Mouse (Mus musculus): ENCODE data around the gene Gp2.

The Gp2 gene

GRCm38 (mm10) chr7:119459185-119459584 lies at the start of gene Gp2:
Gp2 (minus strand) TSS chr7:119459285.
- no peak for DNase-seq (ENCODE audit: low read depth, low spot score)

- no peak for DNase-seq (ENCODE audit: low read depth, low spot score)
These were observed 31.1 kb upstream of the Gp2 start for GRCm38 (mm10) chr7:119490041-119490780.

DNA sequence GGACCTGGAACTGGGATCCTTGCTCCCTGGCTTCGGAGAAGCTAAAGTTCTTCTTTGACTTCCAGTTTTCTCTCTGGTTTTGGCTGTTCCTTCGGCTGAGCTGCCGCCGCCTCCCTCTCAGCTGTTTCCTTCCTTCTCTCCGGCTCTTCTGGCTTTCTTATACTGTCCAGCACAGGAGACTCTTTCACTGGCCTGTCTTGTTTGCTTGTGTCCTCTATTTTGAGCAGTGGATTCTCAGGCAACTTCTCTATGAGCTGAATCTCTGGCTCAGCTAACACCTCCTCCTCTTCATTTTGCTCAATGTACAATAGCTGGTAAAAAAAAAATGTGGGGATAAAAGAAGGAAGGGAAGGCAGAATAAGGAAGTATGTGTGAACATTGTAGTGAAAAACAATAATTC lies 27.6 kb upstream of the Gp2 start:
- no peak for DNase-seq (ENCODE audit: low read depth, low spot score)

GRCm38 (mm10) chr7:119484154-119484553 lies 25.1 kb upstream of the Gp2 start:
- DNase-seq (ENCODE audit: low read depth, low spot score) = no peak

- no peak for DNase-seq (ENCODE audit: low read depth, low spot score)
These were observed 20.2 kb upstream of the Gp2 start, which contains the start of gene Umod for GRCm38 (mm10) chr7:119479256-119479655. Umod (minus strand) TSS chr7:119479282.

GRCm38 (mm10) chr7:119476500-119477389 lies 17.7 kb upstream of the Gp2 start:
- no peak for DNase-seq (ENCODE audit: low read depth, low spot score)

- no peak for DNase-seq (ENCODE audit: low read depth, low spot score)
These were observed 4.9 kb downstream of the Gp2 start for GRCm38 (mm10) chr7:119454192-119454591.

DNA sequence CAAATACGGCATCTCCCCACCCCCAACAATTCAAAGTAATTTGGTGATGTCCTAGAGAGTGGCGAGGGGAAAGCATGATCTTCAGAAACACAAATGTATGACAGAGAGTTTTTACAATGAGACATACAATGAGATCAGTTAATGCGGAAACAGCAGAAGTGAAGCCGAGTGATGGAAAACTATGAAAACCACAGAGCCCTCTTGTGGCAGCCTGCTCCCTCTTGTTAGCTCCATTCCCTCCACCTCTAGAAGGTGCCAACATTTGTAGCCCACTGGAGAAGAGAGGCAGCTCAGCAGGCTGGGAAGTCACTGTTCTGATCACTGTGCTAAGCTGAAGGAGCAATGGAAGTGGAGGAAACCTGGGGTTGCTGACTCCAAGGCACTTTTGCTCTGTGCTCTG lies 15.2 kb downstream of the Gp2 start:
- DNase-seq (ENCODE audit: low read depth, low spot score) = no peak

DNA sequence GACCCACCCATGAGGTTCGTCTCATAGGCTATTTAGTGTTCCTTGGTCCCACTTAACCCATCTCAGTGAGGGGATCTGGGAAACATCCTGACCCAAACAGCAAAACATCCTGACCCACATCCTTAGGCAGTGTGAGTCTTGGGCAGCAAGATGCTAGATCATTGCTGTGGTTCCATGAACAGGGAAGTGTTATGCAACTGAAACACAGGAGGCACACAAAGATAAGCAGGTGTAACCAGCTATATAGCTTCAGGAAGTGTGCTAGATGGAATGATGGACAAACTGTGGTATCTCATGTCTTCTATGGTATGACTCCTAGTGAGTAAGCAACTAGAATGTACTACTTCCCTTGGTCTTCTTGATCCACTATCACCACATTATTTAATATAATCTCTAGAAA lies 17.1 kb downstream of the Gp2 start:
- DNase-seq (ENCODE audit: low read depth, low spot score) = no peak

DNA sequence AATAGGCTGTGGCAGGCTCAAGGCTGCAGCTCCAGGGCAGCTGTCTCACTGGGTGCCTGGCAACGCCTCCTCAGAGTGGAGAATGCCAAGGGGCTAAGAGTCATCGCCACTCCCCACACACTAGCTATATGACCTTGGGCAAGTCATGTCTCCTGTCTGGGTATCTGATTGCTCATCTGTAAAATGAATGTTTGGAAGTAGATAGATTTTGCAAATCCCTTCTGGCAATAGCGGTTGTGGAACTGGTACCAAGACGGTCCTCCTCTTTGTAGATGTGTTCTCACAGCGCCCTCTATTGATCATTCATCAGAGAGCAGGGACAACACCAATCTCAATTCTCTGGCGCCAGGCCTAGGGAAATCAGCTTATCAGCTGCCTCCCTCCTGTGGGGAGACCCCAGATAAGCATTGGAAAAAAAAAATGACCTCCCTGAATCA lies 31.9 kb downstream of the Gp2 start:
- peak; percentile 51 for DNase-seq (ENCODE audit: low read depth, low spot score)

- no peak for DNase-seq (ENCODE audit: low read depth, low spot score)
These were observed 38.4 kb downstream of the Gp2 start for GRCm38 (mm10) chr7:119420730-119421129.

GRCm38 (mm10) chr7:119418523-119418922 lies 40.6 kb downstream of the Gp2 start:
- no peak for DNase-seq (ENCODE audit: low read depth, low spot score)

DNA sequence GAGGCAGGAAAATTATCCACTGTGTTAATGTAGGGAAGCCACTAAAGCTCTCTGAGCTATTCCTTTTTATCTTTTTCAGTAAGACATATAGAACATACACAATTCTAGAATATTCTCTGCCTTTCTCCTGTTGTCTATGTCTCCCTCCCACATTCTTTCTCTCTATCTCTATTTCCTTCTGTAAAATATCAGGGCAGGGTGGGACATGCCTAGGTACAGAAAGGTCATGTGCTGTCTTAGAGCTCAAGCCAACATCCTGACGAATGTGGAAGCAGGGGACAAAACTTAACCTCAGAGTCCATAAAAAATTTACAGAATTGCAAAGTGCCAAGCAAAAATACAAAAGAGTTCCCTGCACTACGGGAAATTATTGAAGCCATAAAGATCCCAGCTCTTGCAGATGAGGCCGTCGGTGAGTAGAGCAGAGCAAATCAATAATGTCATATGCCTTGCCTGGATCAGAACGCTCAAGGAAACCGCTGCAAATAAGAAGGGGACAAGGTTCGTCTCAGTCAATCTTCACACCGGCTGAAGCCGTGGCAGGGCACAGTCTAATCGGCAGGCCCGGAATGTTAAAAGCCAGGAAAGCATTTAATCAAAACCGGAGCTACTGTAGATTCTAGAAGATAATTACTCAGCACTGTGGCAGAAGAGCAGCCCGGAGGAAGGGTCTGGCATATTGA lies 64.9 kb downstream of the Gp2 start:
- no peak for DNase-seq (ENCODE audit: low read depth, low spot score)

Data from retina, postnatal 7 days (tissue).